In genomic region chr4:125017431-125017830, GRCm38 (mm10) we compare ENCODE assay signal across 19 mouse cellular contexts. TPM values are rescaled to one million over a fixed set of nuclear protein-coding genes. Genes with fewer than 3 reads are reported as not detected.
DNase-seq lines count a peak whose midpoint lies in the region; ATAC-seq and TF ChIP-seq lines count a peak whose summit lies in the region.
"Had no signal": no experiment of that assay in that cellular context is flagged by ENCODE, and none has a peak within 500 bp of the region (broad histone marks: within the 10 kb centered on the region; RNA-seq: fewer than 3 reads in every experiment).

No protein-coding gene starts in this region.

- intact Hi-C loops in heart, postnatal 25 days (cut with DNase I) = no loop called here

- no peak for TF ChIP-seq POLR2A in brain, embryonic 14.5 days (IDR thresholded peaks at IDR 0.05; ENCODE audit: borderline replicate concordance, extremely low read depth, insufficient read depth, insufficient read length, poor library complexity, severe bottlenecking)

- 77% methylated on average over 11 of the region's 11 CpGs for WGBS in midbrain, embryonic 14.5 days

- H3K27me3 ChIP-seq in midbrain, embryonic 14.5 days (ENCODE audit: control insufficient read depth, insufficient read depth, low read length) = no peaks in the 10 kb centered on the region
- H3K27me3 ChIP-seq: hindbrain, embryonic 15.5 days had no signal

- H3K4me3 ChIP-seq in midbrain, embryonic 14.5 days (replicated peaks; ENCODE audit: low read depth, low read length) = no peak overlapping the region
- H3K4me3 ChIP-seq: erythroblast, embryonic 14.5 days; hindbrain, embryonic 15.5 days had no signal

- no peak overlapping the region for H3K27ac ChIP-seq in midbrain, embryonic 14.5 days (replicated peaks; ENCODE audit: low read depth, low read length)
- H3K27ac ChIP-seq: hindbrain, embryonic 15.5 days had no signal

- no peak overlapping the region for H3K9ac ChIP-seq in midbrain, embryonic 14.5 days (replicated peaks; ENCODE audit: low read length)
- H3K9ac ChIP-seq: hindbrain, embryonic 15.5 days had no signal

- H3K4me2 ChIP-seq in midbrain, embryonic 14.5 days (ENCODE audit: low read length) = no peak overlapping the region
- H3K4me2 ChIP-seq: hindbrain, embryonic 15.5 days; midbrain, embryonic 11.5 days had no signal

- H3K9me3 ChIP-seq in midbrain, embryonic 14.5 days (ENCODE audit: control insufficient read depth, low read length) = no peaks in the 10 kb centered on the region
- H3K9me3 ChIP-seq: hindbrain, embryonic 15.5 days had no signal

- TF ChIP-seq CTCF in brain, embryonic 14.5 days (IDR thresholded peaks at IDR 0.05; ENCODE audit: borderline replicate concordance, extremely low read depth, insufficient read depth, insufficient read length) = no peak

- no peaks in the 10 kb centered on the region for H3K36me3 ChIP-seq in midbrain, embryonic 14.5 days (ENCODE audit: control insufficient read depth, insufficient read depth, low read length)
- H3K36me3 ChIP-seq: hindbrain, embryonic 15.5 days had no signal

- ATAC-seq in midbrain, embryonic 14.5 days (ENCODE audit: low FRiP score, low TSS enrichment) = no peak

- no peaks in the 10 kb centered on the region for H3K4me1 ChIP-seq in midbrain, embryonic 14.5 days (ENCODE audit: control insufficient read depth, insufficient read depth, low read length)
- H3K4me1 ChIP-seq: hindbrain, embryonic 15.5 days had no signal

- peak; percentile 46 to 65 for DNase-seq in heart, adult 18-20 months
- no peak for DNase-seq in heart, postnatal 25 days (ENCODE audit: low spot score)
- DNase-seq in adrenal gland, adult (ENCODE audit: inconsistent age in 2 of 2, low spot score in 1 of 2) = peak; percentile 74 to 90
- DNase-seq in brain, embryonic 14.5 days (ENCODE audit: low read depth) = peak; percentile 19
- DNase-seq in lung, postnatal 14 days = peak; percentile 42
- DNase-seq in right cerebral cortex, postnatal 10 days (ENCODE audit: low spot score in 2 of 2) = no peak
- no peak for DNase-seq in layer of hippocampus, postnatal 14 days (ENCODE audit: low spot score in 2 of 2)
- DNase-seq in midbrain, embryonic 14.5 days = no peak
- DNase-seq: layer of hippocampus, adult 9-11 months; right cerebral cortex, adult 18-20 months; thymus, postnatal 36 days had no signal

RNA-seq across cellular contexts. Expression of gene Gnl2, which starts 1.0 kb away (rescaled TPM):
- 10 to 100 TPM; 28.6 to 29.2 TPM for total RNA-seq in heart, adult 18-20 months (2021)
- 10 to 100 TPM; 25.9 to 27.0 TPM for total RNA-seq in heart, postnatal 25 days (2021)
- 95.4 and 95.6 TPM in 2 replicates for polyA plus RNA-seq in brain, embryonic 14.5 days (2012; rRNA removed)
- total RNA-seq in layer of hippocampus, postnatal 14 days (2021) = 10 to 100 TPM; 62.6 to 71.7 TPM
- 67.3 and 88.9 TPM in 2 replicates for polyA plus RNA-seq in midbrain, embryonic 14.5 days (2014; fragmentation: Nextera tagmentation; extraction: Ambion mirVana)

RNA-seq across cellular contexts. Expression of gene Rspo1, which starts 31.2 kb away (rescaled TPM):
- 1 to 10 TPM; 3.1 to 4.3 TPM for total RNA-seq in heart, adult 18-20 months (2021)
- 1 to 10 TPM; 3.1 to 3.6 TPM for total RNA-seq in heart, postnatal 25 days (2021)
- polyA plus RNA-seq in brain, embryonic 14.5 days (2012; rRNA removed) = 5.1 and 6.3 TPM in 2 replicates
- total RNA-seq in layer of hippocampus, postnatal 14 days (2021) = 10 to 100 TPM; 13.0 to 18.6 TPM
- polyA plus RNA-seq in midbrain, embryonic 14.5 days (2014; fragmentation: Nextera tagmentation; extraction: Ambion mirVana) = 1.7 and 3.2 TPM in 2 replicates

RNA-seq across cellular contexts. Expression of gene Dnali1, which starts 48.1 kb away (rescaled TPM):
- total RNA-seq in heart, adult 18-20 months (2021) = under 1 TPM in 1 of 2 experiments, not detected in 1; 0.33 TPM
- total RNA-seq in heart, postnatal 25 days (2021) = not detected
- polyA plus RNA-seq in brain, embryonic 14.5 days (2012; rRNA removed) = 1.2 and 1.8 TPM in 2 replicates
- 1 to 10 TPM in 1 of 2 experiments, under 1 TPM in 1; 0.76 to 2.0 TPM for total RNA-seq in layer of hippocampus, postnatal 14 days (2021)
- polyA plus RNA-seq in midbrain, embryonic 14.5 days (2014; fragmentation: Nextera tagmentation; extraction: Ambion mirVana) = 0.92 and 1.0 TPM in 2 replicates
- total RNA-seq: ES-E14; granulocyte monocyte progenitor cell, adult 5-6 weeks had no signal
- polyA plus RNA-seq: erythroblast, embryonic 14.5 days; kidney, embryonic 14.5 days; liver, embryonic 16.5 days; neural tube, embryonic 11.5 days had no signal

RNA-seq across cellular contexts. Expression of gene Snip1, which starts 49.0 kb away (rescaled TPM):
- 1 to 10 TPM; 7.1 to 7.7 TPM for total RNA-seq in heart, adult 18-20 months (2021)
- 1 to 10 TPM; 7.6 to 8.8 TPM for total RNA-seq in heart, postnatal 25 days (2021)
- 19.0 and 20.6 TPM in 2 replicates for polyA plus RNA-seq in brain, embryonic 14.5 days (2012; rRNA removed)
- total RNA-seq in layer of hippocampus, postnatal 14 days (2021) = 10 to 100 TPM; 13.7 to 15.1 TPM
- polyA plus RNA-seq in midbrain, embryonic 14.5 days (2014; fragmentation: Nextera tagmentation; extraction: Ambion mirVana) = 27.7 and 31.2 TPM in 2 replicates

Comparison
In these comparisons a context has a peak if more than half of its experiments do, and no peak if none do; other contexts are left out.
1. DNase-seq: peak in heart, adult 18-20 months (2 of 2), adrenal gland, adult (2 of 2), brain, embryonic 14.5 days (single experiment) and lung, postnatal 14 days (single experiment); none in heart, postnatal 25 days (single experiment), right cerebral cortex, postnatal 10 days (0 of 2), layer of hippocampus, postnatal 14 days (0 of 2) and midbrain, embryonic 14.5 days (single experiment).